Mouse (Mus musculus): ENCODE data around the gene Iqgap2. TPM values are rescaled to one million over a fixed set of nuclear protein-coding genes. Genes with fewer than 3 reads are reported as not detected.

Gene Iqgap2
- polyA plus RNA-seq, 2 experiments, result 10.5 to 12.7 TPM

DNA sequence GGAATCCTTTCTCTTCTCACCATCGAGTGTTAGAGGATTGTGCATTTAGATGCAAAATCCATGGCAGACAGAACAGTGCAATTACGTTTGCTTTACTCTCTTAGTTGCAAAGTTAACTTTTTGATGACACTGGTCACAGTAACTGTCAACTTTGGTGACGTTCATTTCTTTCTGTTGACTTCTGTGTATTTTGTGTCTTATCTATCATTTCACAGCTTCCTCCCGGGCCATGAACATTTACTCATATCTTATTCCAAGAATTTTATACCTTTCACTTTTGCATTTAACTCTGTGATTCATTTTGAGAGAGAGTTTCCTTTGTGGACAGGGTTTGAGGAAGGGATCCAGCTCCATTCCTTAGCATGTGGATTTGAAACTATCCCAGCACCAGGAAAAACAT, 238.0 kb downstream of the Iqgap2 start:
- no peak overlapping the region for H3K27ac ChIP-seq (replicated peaks; ENCODE audit: low read depth, low read length)
- TF ChIP-seq POLR2A (IDR thresholded peaks at IDR 0.05; ENCODE audit: borderline replicate concordance, extremely low read depth, insufficient read depth, insufficient read length), result no peak
- no peak for ATAC-seq (ENCODE audit: low FRiP score, low read depth)
- WGBS, result 82% methylated on average over 4 of the region's 4 CpGs
- H3K9ac ChIP-seq (ENCODE audit: low read depth, low read length, severe bottlenecking), result no peak overlapping the region
- no peaks in the 10 kb centered on the region for H3K9me3 ChIP-seq (ENCODE audit: control insufficient read depth, low read length)
- no peak overlapping the region for H3K4me3 ChIP-seq (replicated peaks; ENCODE audit: low read length)
- no peaks in the 10 kb centered on the region for H3K36me3 ChIP-seq (ENCODE audit: control insufficient read depth, insufficient read depth, low read length)
- no peak overlapping the region for H3K4me2 ChIP-seq (replicated peaks; ENCODE audit: low read depth, low read length, severe bottlenecking)
- H3K4me1 ChIP-seq (ENCODE audit: control insufficient read depth, insufficient read depth, low read length), result no peaks in the 10 kb centered on the region
- H3K27me3 ChIP-seq (ENCODE audit: control insufficient read depth, insufficient read depth, low read length), result no peaks in the 10 kb centered on the region
- no peak for DNase-seq (ENCODE audit: low spot score)

- no peaks in the 10 kb centered on the region for H3K27me3 ChIP-seq (ENCODE audit: control insufficient read depth, insufficient read depth, low read length)
- H3K4me3 ChIP-seq (replicated peaks; ENCODE audit: low read length), result no peak overlapping the region
- no peak overlapping the region for H3K4me2 ChIP-seq (replicated peaks; ENCODE audit: low read depth, low read length, severe bottlenecking)
- no peak for ATAC-seq (ENCODE audit: low FRiP score, low read depth)
- DNase-seq (ENCODE audit: low spot score), result no peak
- WGBS, result 68% methylated on average over 7 of the region's 7 CpGs
- no peak for TF ChIP-seq POLR2A (IDR thresholded peaks at IDR 0.05; ENCODE audit: borderline replicate concordance, extremely low read depth, insufficient read depth, insufficient read length)
- no peak overlapping the region for H3K9ac ChIP-seq (ENCODE audit: low read depth, low read length, severe bottlenecking)
- no peaks in the 10 kb centered on the region for H3K36me3 ChIP-seq (ENCODE audit: control insufficient read depth, insufficient read depth, low read length)
- H3K4me1 ChIP-seq (ENCODE audit: control insufficient read depth, insufficient read depth, low read length), result peaks cover 3% of the 10 kb centered on the region; the same call in 1 of the 2 replicates
- no peak overlapping the region for H3K27ac ChIP-seq (replicated peaks; ENCODE audit: low read depth, low read length)
- no peaks in the 10 kb centered on the region for H3K9me3 ChIP-seq (ENCODE audit: control insufficient read depth, low read length)
Measured at GRCm38 (mm10) chr13:95651870-95652668, 239.7 kb downstream of the Iqgap2 start.

- DNase-seq (ENCODE audit: low spot score) (no peak), ATAC-seq (ENCODE audit: low FRiP score, low read depth) (no peak)
- Histone ChIP-seq H3K4me3 (replicated peaks; ENCODE audit: low read length) (no peak overlapping the region), H3K27me3 (ENCODE audit: control insufficient read depth, insufficient read depth, low read length) (no peaks in the 10 kb centered on the region), H3K9me3 (ENCODE audit: control insufficient read depth, low read length) (no peaks in the 10 kb centered on the region), H3K27ac (replicated peaks; ENCODE audit: low read depth, low read length) (no peak overlapping the region), H3K9ac (ENCODE audit: low read depth, low read length, severe bottlenecking) (no peak overlapping the region), H3K36me3 (ENCODE audit: control insufficient read depth, insufficient read depth, low read length) (peaks cover 3% of the 10 kb centered on the region), H3K4me2 (replicated peaks; ENCODE audit: low read depth, low read length, severe bottlenecking) (no peak overlapping the region), H3K4me1 (ENCODE audit: control insufficient read depth, insufficient read depth, low read length) (peaks cover 4% of the 10 kb centered on the region; the same call in 1 of the 2 replicates)
- no peak for TF ChIP-seq POLR2A (IDR thresholded peaks at IDR 0.05; ENCODE audit: borderline replicate concordance, extremely low read depth, insufficient read depth, insufficient read length)
- WGBS, result 79% methylated on average over 3 of the region's 3 CpGs
Measured at GRCm38 (mm10) chr13:95649941-95650340, 241.8 kb downstream of the Iqgap2 start.

DNA sequence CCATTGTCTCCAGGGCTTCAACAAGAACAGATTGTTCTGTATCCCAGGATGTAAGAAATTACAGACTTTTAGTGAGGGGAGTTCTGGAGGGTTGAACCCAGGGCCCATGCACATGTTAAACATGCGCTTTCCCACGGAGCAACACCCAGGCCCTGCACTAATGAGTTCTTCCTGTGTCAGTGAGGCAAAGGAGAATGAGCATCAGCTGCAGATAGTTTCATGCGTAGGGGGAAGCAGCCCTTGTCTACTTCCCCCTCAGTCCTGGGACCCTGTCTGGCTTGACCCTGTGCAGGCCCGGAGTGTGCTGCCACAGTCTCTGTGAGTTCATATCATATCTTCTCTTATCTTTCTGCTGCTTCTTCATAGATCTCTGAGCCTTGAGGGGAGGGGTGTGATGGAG, 244.5 kb downstream of the Iqgap2 start:
- Histone ChIP-seq H3K4me2 (replicated peaks; ENCODE audit: low read depth, low read length, severe bottlenecking) (no peak overlapping the region), H3K9ac (ENCODE audit: low read depth, low read length, severe bottlenecking) (no peak overlapping the region), H3K27ac (replicated peaks; ENCODE audit: low read depth, low read length) (no peak overlapping the region), H3K4me1 (ENCODE audit: control insufficient read depth, insufficient read depth, low read length) (peaks cover 10% of the 10 kb centered on the region; the same call in 1 of the 2 replicates), H3K9me3 (ENCODE audit: control insufficient read depth, low read length) (no peaks in the 10 kb centered on the region), H3K36me3 (ENCODE audit: control insufficient read depth, insufficient read depth, low read length) (peaks cover 5% of the 10 kb centered on the region), H3K27me3 (ENCODE audit: control insufficient read depth, insufficient read depth, low read length) (no peaks in the 10 kb centered on the region), H3K4me3 (replicated peaks; ENCODE audit: low read length) (no peak overlapping the region)
- ATAC-seq (ENCODE audit: low FRiP score, low read depth), result peak; percentile 28; the same call in 1 of the 2 replicates
- WGBS, result 18% methylated on average over 4 of the region's 4 CpGs
- TF ChIP-seq POLR2A (IDR thresholded peaks at IDR 0.05; ENCODE audit: borderline replicate concordance, extremely low read depth, insufficient read depth, insufficient read length), result no peak
- DNase-seq (ENCODE audit: low spot score), result peak; percentile 14

- Histone ChIP-seq H3K27ac (replicated peaks; ENCODE audit: low read depth, low read length) (no peak overlapping the region), H3K27me3 (ENCODE audit: control insufficient read depth, insufficient read depth, low read length) (no peaks in the 10 kb centered on the region), H3K9me3 (ENCODE audit: control insufficient read depth, low read length) (no peaks in the 10 kb centered on the region), H3K4me3 (replicated peaks; ENCODE audit: low read length) (no peak overlapping the region), H3K4me1 (ENCODE audit: control insufficient read depth, insufficient read depth, low read length) (peaks cover 13% of the 10 kb centered on the region), H3K4me2 (replicated peaks; ENCODE audit: low read depth, low read length, severe bottlenecking) (no peak overlapping the region), H3K9ac (ENCODE audit: low read depth, low read length, severe bottlenecking) (no peak overlapping the region), H3K36me3 (ENCODE audit: control insufficient read depth, insufficient read depth, low read length) (peaks cover 5% of the 10 kb centered on the region)
- ATAC-seq (ENCODE audit: low FRiP score, low read depth) (peak; percentile 38; the same call in 1 of the 2 replicates), DNase-seq (ENCODE audit: low spot score) (peak; percentile 53)
- no peak for TF ChIP-seq POLR2A (IDR thresholded peaks at IDR 0.05; ENCODE audit: borderline replicate concordance, extremely low read depth, insufficient read depth, insufficient read length)
- WGBS, result 15% methylated on average over 9 of the region's 9 CpGs
Measured at GRCm38 (mm10) chr13:95646687-95647111, 245.0 kb downstream of the Iqgap2 start.
